Mouse (Mus musculus): Measurements from ENCODE around the gene Grb10. TPM values are rescaled to one million over a fixed set of nuclear protein-coding genes. Genes with fewer than 3 reads are reported as not detected.

The Grb10 gene
- 10 to 100 TPM; 35.0 to 41.9 TPM for total RNA-seq (2021)
- long read RNA-seq, experiment 1, result 0 reads
- long read RNA-seq, experiment 2, partial matches to known transcripts, result 0 of 4 reads
- long read RNA-seq, experiment 2, other reads (novel, unspliced or antisense), result 4 of 4 reads

- DNase-seq (ENCODE audit: low spot score in 2 of 2), result no peak
Measured at GRCm38 (mm10) chr11:12038470-12038985, at the start of gene Grb10. TSS of gene Grb10 (minus strand) at chr11:12038683.

- no peak for DNase-seq (ENCODE audit: low spot score in 2 of 2)
Measured at GRCm38 (mm10) chr11:12081638-12082037, 43.2 kb upstream of the Grb10 start.

- no peak for DNase-seq (ENCODE audit: low spot score in 2 of 2)
Measured at GRCm38 (mm10) chr11:12079231-12079630, 40.7 kb upstream of the Grb10 start.

- DNase-seq (ENCODE audit: low spot score in 2 of 2), result no peak
Measured at GRCm38 (mm10) chr11:12075449-12075848, 37.0 kb upstream of the Grb10 start.

- DNase-seq (ENCODE audit: low spot score in 2 of 2), result no peak
Measured at GRCm38 (mm10) chr11:12073394-12074226, 35.1 kb upstream of the Grb10 start.

GRCm38 (mm10) chr11:12072322-12072721, 33.8 kb upstream of the Grb10 start:
- DNase-seq (ENCODE audit: low spot score in 2 of 2), result no peak

GRCm38 (mm10) chr11:12059005-12059404, 20.5 kb upstream of the Grb10 start:
- no peak for DNase-seq (ENCODE audit: low spot score in 2 of 2)

- DNase-seq (ENCODE audit: low spot score in 2 of 2), result peak; percentile 10 to 19
Measured at GRCm38 (mm10) chr11:12048547-12049327, 10.3 kb upstream of the Grb10 start.

- DNase-seq (ENCODE audit: low spot score in 2 of 2), result no peak
Measured at GRCm38 (mm10) chr11:12048135-12048534, 9.7 kb upstream of the Grb10 start.

- no peak for DNase-seq (ENCODE audit: low spot score in 2 of 2)
Measured at GRCm38 (mm10) chr11:12044245-12044644, 5.8 kb upstream of the Grb10 start.

GRCm38 (mm10) chr11:12041787-12042186, 3.3 kb upstream of the Grb10 start:
- no peak for DNase-seq (ENCODE audit: low spot score in 2 of 2)

GRCm38 (mm10) chr11:12041379-12041778, 2.9 kb upstream of the Grb10 start:
- no peak for DNase-seq (ENCODE audit: low spot score in 2 of 2)

GRCm38 (mm10) chr11:12040391-12040790, 1.9 kb upstream of the Grb10 start:
- no peak for DNase-seq (ENCODE audit: low spot score in 2 of 2)

- DNase-seq (ENCODE audit: low spot score in 2 of 2), result no peak
Measured at GRCm38 (mm10) chr11:12039748-12040147, 1.3 kb upstream of the Grb10 start.

- DNase-seq (ENCODE audit: low spot score in 2 of 2), result no peak
Measured at GRCm38 (mm10) chr11:12039098-12039497, 615 bp upstream of the Grb10 start.

- no peak for DNase-seq (ENCODE audit: low spot score in 2 of 2)
Measured at GRCm38 (mm10) chr11:12037689-12038469, 604 bp downstream of the Grb10 start.

- DNase-seq (ENCODE audit: low spot score in 2 of 2), result no peak
Measured at GRCm38 (mm10) chr11:12037075-12037686, 1.3 kb downstream of the Grb10 start.

- DNase-seq (ENCODE audit: low spot score in 2 of 2), result no peak
Measured at GRCm38 (mm10) chr11:12035916-12036910, 2.3 kb downstream of the Grb10 start.

GRCm38 (mm10) chr11:12035324-12035723, 3.2 kb downstream of the Grb10 start:
- DNase-seq (ENCODE audit: low spot score in 2 of 2), result no peak
